Mouse (Mus musculus) telencephalon, adult 2 months (tissue): ENCODE measurements around the gene Ubtfl1.
"Not testable (repeated sequence)": the region's sequence is repeated elsewhere in the genome, so short reads cannot be mapped to it uniquely, and the experiment has no call there.

ENCODE experiments used
- DNase-seq: peaks from one replicate; pipeline ENCODE4 v3.0.0-alpha.2; 2011; ENCODE audit warnings: low read depth, low spot score

Gene Ubtfl1

GRCm38 (mm10) chr9:18404118-18404517, at the start of gene Ubtfl1:
Gene Ubtfl1 (plus strand): TSS chr9:18404418.
- no peak for DNase-seq

GRCm38 (mm10) chr9:18373026-18373425, 31.2 kb upstream of the Ubtfl1 start:
- DNase-seq = not testable (repeated sequence)

- DNase-seq = no peak
Observed at GRCm38 (mm10) chr9:18385782-18386181, 18.4 kb upstream of the Ubtfl1 start.

GRCm38 (mm10) chr9:18399629-18400028, 4.6 kb upstream of the Ubtfl1 start:
- DNase-seq = no peak

GRCm38 (mm10) chr9:18402895-18403294, 1.3 kb upstream of the Ubtfl1 start, which contains the start of gene Naalad2:
Gene Naalad2 (minus strand): TSS chr9:18402995.
- not testable (repeated sequence) for DNase-seq

GRCm38 (mm10) chr9:18412371-18412770, 8.2 kb downstream of the Ubtfl1 start:
- DNase-seq = not testable (repeated sequence)

GRCm38 (mm10) chr9:18430354-18430753, 26.1 kb downstream of the Ubtfl1 start, which contains the start of gene Mbd3l2:
Gene Mbd3l2 (plus strand): TSS chr9:18430654.
- DNase-seq = no peak

- DNase-seq = no peak
Observed at GRCm38 (mm10) chr9:18431687-18432086, 27.5 kb downstream of the Ubtfl1 start.

- DNase-seq = no peak
Observed at GRCm38 (mm10) chr9:18456520-18456919, 52.3 kb downstream of the Ubtfl1 start.
